19 mouse cellular contexts compared by ENCODE assay signal in the genomic region with DNA sequence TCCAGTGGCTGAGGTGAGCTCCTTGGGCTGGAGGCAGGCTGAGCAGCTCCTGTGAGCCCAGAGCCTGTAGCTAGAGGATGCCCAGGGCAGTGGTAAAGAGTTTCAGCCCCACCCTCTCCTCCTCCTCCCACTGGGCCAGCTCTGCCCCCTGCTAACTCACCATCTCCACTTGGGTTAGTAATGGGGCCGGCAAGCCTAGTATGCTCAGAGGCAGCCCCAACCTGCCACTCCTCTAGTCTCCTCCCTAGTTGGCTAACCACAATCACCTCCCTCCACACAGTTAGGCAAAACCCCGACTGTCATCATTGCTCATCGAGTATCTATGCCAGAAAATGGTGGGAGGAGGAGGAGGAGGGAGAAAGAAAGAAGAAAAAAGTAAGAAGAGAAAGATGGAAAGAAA.
DNase-seq lines count a peak whose midpoint lies in the region; ATAC-seq and TF ChIP-seq lines count a peak whose summit lies in the region.
"Had no signal": no experiment of that assay in that cellular context is flagged by ENCODE, and none has a peak within 500 bp of the region (broad histone marks: within the 10 kb centered on the region; RNA-seq: fewer than 3 reads in every experiment).

No protein-coding gene starts in this region.

- H3K9me3 ChIP-seq in forebrain, embryonic 14.5 days (replicated peaks; ENCODE audit: control insufficient read depth, low read length): no peaks in the 10 kb centered on the region
- H3K9me3 ChIP-seq: limb, embryonic 15.5 days; neural tube, embryonic 12.5 days had no signal

- WGBS in lung, adult 2 months: 34% methylated on average over 3 of the region's 3 CpGs
- 54% methylated on average over 3 of the region's 3 CpGs for WGBS in forebrain, embryonic 14.5 days

- ATAC-seq in megakaryocyte progenitor cell, adult 5-6 weeks (replicated peaks; ENCODE audit: poor library complexity): peak; percentile 56
- no peak for ATAC-seq in forebrain, embryonic 14.5 days
- ATAC-seq: hindbrain, postnatal 0 days; intestine, postnatal 0 days had no signal

- H3K27ac ChIP-seq in forebrain, embryonic 14.5 days (ENCODE audit: low read depth, low read length): no peak overlapping the region
- H3K27ac ChIP-seq: heart, adult 2 months; hindbrain, postnatal 0 days; limb, embryonic 15.5 days; neural tube, embryonic 12.5 days had no signal

- DNase-seq in adrenal gland, adult (ENCODE audit: inconsistent age in 2 of 2, low spot score in 1 of 2): peak; percentile 50 to 77
- no peak for DNase-seq in adrenal gland, postnatal 10 days
- peak; percentile 3 for DNase-seq in kidney, adult 11 months
- DNase-seq in kidney, postnatal 14 days: no peak
- DNase-seq in adipocyte (ENCODE audit: low spot score): peak; percentile 39
- no peak for DNase-seq in lung, adult 2 months
- no peak for DNase-seq in forebrain, embryonic 14.5 days (ENCODE audit: low spot score)
- DNase-seq: cerebellum, postnatal 10 days; heart, adult 2 months; heart, postnatal 4 days; layer of hippocampus, postnatal 36 days; lung, postnatal 14 days had no signal

- H3K36me3 ChIP-seq in forebrain, embryonic 14.5 days (ENCODE audit: control insufficient read depth, insufficient read depth, low read length): no peaks in the 10 kb centered on the region
- H3K36me3 ChIP-seq: limb, embryonic 15.5 days; neural tube, embryonic 12.5 days had no signal

- H3K4me3 ChIP-seq in lung, adult 2 months (replicated peaks; ENCODE audit: extremely low read depth, low read depth, low read length): no peak overlapping the region
- no peak overlapping the region for H3K4me3 ChIP-seq in forebrain, embryonic 14.5 days (ENCODE audit: low read depth, low read length)
- H3K4me3 ChIP-seq: heart, adult 2 months; limb, embryonic 15.5 days; neural tube, embryonic 12.5 days had no signal

- H3K4me1 ChIP-seq in lung, adult 2 months (ENCODE audit: control insufficient read depth, insufficient read depth, low read length): peaks cover 6% of the 10 kb centered on the region; the same call in 1 of the 2 replicates
- H3K4me1 ChIP-seq in forebrain, embryonic 14.5 days (ENCODE audit: control insufficient read depth, insufficient read depth, low read length): peaks cover 10% of the 10 kb centered on the region; the same call in 1 of the 2 replicates

- TF ChIP-seq CTCF in lung, adult 2 months (IDR thresholded peaks at IDR 0.05; ENCODE audit: insufficient read depth, low read length): no peak

- H3K9ac ChIP-seq in forebrain, embryonic 14.5 days (ENCODE audit: low read length): no peak overlapping the region
- H3K9ac ChIP-seq: limb, embryonic 15.5 days; neural tube, embryonic 12.5 days had no signal

- no peaks in the 10 kb centered on the region for H3K27me3 ChIP-seq in forebrain, embryonic 14.5 days (replicated peaks; ENCODE audit: control insufficient read depth, insufficient read depth, low read length)
- H3K27me3 ChIP-seq: CH12.LX; limb, embryonic 15.5 days; neural tube, embryonic 12.5 days had no signal

- TF ChIP-seq POLR2A in lung, adult 2 months (IDR thresholded peaks at IDR 0.05; ENCODE audit: borderline replicate concordance, extremely low read depth, low read depth, low read length): no peak

- no peak overlapping the region for H3K4me2 ChIP-seq in forebrain, embryonic 14.5 days (ENCODE audit: low read length)
- H3K4me2 ChIP-seq: limb, embryonic 15.5 days; midbrain, embryonic 11.5 days; neural tube, embryonic 12.5 days had no signal

Comparison
In these comparisons a context has a peak if more than half of its experiments do, and no peak if none do; other contexts are left out.
1. DNase-seq: peak in adrenal gland, adult (2 of 2), kidney, adult 11 months (single experiment) and adipocyte (single experiment); none in adrenal gland, postnatal 10 days (single experiment), kidney, postnatal 14 days (single experiment), lung, adult 2 months (single experiment) and forebrain, embryonic 14.5 days (single experiment).